Mouse (Mus musculus): ENCODE results near the gene Map3k13. TPM values are rescaled to one million over a fixed set of nuclear protein-coding genes. Genes with fewer than 3 reads are reported as not detected.
"Not testable (repeated sequence)": the region's sequence is repeated elsewhere in the genome, so short reads cannot be mapped to it uniquely, and the experiment has no call there.

Gene Map3k13
- total RNA-seq (2015; ENCODE audit: low replicate concordance) (not detected in 2 replicates), total RNA-seq (2017; ENCODE audit: low replicate concordance) (0.39 and 0.53 TPM in 2 replicates)

DNA sequence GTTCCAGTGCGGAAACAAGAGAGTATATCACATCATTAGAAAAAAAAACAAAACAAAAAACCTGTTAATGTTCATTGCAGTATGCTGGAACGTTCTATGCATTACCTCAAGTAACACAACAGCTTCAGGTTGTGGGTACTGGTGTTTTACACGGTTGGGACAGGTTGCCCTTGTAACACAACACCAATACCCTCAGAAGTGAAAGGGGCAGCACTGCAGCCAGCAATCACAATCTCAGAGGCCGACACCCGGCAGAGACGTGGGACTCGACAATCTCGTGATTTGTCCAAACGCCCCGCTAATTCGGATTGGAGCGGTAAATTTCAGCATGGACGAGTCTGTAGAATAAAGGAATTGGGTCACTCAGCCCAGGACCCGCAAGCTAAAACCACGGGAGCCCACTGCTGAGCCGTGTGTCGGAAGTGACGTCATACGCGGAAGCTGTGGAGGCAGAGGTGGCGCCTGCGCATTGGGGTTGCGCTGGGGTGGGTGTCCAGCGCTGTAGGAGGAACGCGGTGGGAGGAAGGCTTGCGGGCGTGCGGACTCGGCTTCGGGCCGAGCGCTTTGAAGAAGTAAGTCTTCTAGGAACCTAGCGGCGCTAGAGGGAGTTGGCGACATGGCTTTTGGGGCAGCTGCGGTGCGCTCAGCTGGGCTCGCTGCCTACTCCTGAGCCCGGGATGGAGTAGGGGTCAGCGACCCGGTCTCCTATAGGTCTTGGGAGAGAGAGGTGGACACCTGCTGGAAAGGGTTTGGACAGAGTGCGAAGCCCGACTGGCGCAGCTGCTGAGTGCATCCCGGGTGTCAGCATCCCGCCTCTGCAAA lies at the start of gene Map3k13:
Gene Map3k13 (plus strand): TSS at position 472 of the 822 bp plus-strand sequence.
- ATAC-seq (replicated peaks; ENCODE audit: low FRiP score, poor library complexity, severe bottlenecking): peak; percentile 96

DNA sequence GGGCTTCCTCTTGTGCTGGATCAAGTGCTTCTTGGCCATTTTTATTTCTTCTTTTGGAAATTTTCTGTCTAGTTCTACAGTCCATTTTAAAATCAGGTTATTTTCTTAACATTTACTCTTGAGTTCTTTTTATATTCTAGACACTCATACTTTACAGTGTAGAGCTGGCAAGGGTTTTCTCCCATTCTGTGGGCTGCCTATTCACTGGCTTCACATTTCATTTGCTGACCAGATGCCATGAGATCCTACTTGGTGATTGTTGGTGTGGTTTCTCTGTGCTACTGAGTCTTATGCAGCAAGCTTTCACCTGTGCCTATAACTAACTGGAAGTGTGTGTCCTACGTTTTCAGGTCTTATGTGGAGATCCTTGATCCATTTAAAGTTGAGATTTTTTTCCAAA lies 35.7 kb upstream of the Map3k13 start:
- ATAC-seq (replicated peaks; ENCODE audit: low FRiP score, poor library complexity, severe bottlenecking): no peak

DNA sequence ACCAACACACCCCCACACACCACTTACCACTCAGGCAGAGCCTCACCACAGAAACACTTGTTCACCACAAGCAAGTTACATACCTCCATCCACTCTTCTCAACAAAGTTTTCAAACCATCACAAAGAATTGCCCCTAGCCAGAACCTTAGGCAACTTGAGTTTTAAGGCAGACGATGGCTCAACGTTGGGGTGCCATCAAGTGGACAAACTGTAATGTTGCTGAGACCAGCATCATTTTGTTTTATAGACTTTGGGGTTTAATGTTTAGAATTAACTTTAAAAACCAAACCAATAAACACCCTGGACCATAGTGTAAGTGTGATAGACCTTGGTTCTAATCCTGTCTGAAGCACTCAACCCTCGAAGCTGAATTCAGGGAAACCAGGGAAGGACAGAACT lies 25.9 kb upstream of the Map3k13 start:
- ATAC-seq (replicated peaks; ENCODE audit: low FRiP score, poor library complexity, severe bottlenecking): no peak

DNA sequence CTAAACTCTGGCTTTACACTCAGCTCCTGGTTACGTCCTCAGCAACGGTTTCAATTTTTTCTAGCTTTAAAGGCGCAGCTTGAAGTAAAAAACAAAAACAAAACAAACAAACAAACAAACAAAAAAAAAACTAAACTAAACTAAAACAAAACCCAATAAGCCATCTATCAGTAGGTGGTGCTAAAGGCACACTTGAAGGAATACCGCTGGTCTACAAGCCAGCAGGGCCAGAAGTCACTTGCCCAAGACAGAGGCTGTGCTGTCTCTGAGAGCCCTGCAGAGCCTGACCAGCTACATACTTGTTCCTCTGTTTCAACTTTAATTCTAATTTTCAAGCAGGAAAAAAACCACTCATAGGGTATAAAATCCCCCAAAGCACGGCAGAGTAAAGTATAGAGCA lies 24.5 kb upstream of the Map3k13 start:
- no peak for ATAC-seq (replicated peaks; ENCODE audit: low FRiP score, poor library complexity, severe bottlenecking)

DNA sequence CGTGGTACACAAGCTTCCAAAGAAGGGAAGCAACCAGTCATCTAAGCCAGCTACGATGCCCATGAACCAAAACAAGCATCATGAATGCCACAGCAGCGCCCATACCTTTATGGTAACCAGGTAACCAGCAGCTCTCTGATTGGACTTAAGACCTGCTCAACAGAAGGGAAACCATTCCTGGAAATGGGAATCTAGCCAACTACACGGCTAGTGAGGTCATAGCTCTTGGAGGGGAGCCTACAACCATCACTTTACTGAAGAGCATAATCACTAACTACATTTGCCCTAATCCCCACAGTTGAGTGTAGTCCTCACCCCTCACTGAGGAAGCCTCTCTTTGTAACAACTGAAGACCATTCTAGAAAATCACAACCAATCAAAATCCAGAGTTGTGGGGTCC lies 19.4 kb upstream of the Map3k13 start:
- ATAC-seq (replicated peaks; ENCODE audit: low FRiP score, poor library complexity, severe bottlenecking): no peak

DNA sequence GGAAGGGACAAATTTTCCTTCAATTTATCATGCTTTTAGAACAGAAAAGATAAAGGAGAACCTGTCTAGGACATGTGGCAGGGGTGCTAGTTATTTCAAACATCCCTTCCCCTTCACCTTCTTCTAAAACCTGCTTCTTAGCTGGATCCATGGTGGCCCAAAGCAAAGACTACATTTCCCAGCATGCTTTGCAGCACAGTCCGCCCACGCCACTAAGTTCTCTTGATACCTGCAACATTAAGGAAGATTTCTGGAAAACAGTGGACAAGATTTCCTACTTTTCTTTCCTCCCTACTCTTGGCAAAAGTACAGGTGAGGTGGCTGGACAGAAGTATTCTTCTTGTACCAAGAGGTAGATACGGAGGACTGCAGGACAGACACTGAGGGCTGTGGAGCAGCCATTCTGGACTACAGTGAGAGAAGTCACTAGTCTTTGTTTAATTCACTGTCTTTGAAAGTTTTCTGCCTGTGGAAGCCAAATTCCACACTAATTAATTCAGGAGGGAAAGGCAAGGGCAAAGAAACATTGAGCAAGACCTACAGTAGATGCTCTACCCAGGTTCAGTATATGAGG lies 15.8 kb upstream of the Map3k13 start:
- 0 out of 2 replicates have a peak, but pooled peaks have one; percentile 52 for ATAC-seq (replicated peaks; ENCODE audit: low FRiP score, poor library complexity, severe bottlenecking)

DNA sequence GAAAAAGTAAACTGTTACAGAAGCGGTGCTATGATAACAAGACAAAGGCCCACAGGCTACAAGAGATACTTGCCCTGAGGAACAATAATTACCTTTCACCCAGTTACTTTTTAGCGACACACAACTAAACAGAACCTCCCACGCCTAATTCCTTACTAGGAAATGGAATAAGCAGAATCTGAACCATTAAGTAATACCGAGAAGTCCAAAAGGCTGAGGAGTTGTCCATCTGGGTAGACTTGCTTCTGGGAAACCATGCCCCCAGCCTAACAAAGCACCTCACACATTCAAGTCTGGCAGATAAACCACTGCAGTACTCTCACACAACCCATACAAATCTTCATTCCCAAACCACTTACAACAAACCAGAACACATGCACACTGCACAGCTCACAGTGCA lies 15.0 kb upstream of the Map3k13 start:
- ATAC-seq (replicated peaks; ENCODE audit: low FRiP score, poor library complexity, severe bottlenecking): no peak

DNA sequence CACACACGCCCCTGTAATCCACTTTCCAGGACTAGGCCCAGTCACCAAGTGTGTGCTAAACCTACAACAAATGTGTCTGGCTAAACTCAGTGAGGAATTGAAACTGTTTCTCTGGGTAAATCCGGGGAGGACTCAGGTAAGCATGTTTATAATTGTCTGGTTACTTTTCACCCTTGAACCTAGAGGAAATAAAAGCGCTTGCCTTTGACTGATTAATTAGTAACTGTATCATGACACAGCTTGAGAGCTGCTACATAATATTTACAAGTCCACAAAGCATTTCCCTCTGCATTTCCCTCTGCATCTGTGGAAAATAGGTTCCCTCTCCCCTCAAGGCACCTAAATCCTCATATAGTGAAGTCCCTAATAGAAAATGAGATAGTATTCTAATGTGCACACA lies 12.9 kb upstream of the Map3k13 start:
- ATAC-seq (replicated peaks; ENCODE audit: low FRiP score, poor library complexity, severe bottlenecking): no peak

DNA sequence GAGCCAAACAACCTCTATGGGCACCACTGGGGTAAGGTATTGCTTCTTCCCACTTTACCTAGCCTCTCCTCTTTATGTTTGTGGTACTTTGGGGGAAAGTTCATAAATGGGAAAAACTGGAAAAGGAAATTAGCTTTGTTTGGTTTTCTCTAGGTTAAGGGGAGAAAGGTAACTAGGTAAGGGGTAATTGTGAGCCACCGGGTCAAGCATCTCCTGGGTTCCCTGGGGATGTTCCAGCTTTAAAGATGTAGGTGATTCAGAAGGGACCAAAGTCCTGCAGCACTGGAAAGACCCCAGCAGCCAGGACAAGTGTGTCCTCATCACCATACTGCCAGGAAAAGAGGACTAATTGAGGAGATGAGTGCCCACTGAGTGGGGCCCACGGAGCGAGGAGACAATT lies 12.3 kb upstream of the Map3k13 start:
- no peak for ATAC-seq (replicated peaks; ENCODE audit: low FRiP score, poor library complexity, severe bottlenecking)

DNA sequence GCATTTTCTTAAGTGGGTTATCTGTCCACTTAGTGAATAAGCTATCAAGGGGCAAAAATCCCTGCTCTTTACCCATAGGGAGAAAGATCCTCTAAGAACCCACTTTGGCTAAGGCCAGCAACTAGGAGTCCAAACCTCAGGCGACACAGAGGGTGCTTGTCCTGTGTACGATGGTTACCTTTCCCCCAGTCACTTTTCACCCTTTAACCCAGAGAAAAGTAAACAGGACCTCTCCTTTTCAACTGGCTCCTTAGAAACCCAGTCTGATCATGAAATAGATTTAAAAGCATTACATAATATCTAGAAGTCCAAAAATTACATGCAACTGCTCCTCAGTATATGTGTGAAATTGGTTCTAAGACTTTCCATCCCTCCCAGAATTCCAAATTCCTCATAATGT lies 11.3 kb upstream of the Map3k13 start:
- no peak for ATAC-seq (replicated peaks; ENCODE audit: low FRiP score, poor library complexity, severe bottlenecking)

DNA sequence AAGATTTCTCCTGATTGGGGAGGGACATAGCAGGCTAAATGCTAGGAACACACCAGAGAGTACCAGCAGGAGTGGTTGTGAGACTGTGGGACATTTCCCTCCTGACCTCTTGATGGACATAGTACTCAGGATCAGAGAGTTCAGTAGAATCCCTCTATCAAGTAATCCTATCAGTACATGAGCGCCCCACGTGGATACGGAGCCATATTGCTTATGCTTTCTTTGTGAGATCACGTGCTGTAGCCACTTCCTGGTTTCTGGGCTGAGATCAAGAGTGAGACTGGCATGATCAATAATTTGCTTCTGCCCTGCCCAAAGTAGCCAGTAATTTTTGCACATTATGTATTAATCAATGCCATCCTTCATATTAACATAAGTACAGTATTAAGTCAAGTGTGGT lies 9.1 kb upstream of the Map3k13 start:
- ATAC-seq (replicated peaks; ENCODE audit: low FRiP score, poor library complexity, severe bottlenecking): no peak

DNA sequence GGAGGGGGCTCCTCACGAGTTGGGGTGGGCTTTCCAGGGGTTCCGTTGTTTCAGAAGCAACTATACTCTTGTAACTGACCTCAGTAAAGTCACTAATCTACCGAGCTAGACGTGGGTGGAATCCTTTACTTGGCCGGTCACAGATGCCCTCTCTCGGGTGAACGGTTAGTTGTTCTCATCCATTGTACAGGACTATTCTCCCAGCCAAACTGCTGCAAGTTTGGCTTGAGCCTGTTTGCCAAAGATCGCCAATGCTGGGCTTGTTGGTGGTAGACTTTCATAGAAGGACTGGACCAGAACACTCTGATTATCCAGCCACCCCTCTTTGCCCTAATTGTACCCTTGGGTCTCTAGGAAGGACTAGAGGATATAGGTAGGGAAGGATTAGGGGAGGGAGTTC lies 7.8 kb upstream of the Map3k13 start:
- ATAC-seq (replicated peaks; ENCODE audit: low FRiP score, poor library complexity, severe bottlenecking): no peak

DNA sequence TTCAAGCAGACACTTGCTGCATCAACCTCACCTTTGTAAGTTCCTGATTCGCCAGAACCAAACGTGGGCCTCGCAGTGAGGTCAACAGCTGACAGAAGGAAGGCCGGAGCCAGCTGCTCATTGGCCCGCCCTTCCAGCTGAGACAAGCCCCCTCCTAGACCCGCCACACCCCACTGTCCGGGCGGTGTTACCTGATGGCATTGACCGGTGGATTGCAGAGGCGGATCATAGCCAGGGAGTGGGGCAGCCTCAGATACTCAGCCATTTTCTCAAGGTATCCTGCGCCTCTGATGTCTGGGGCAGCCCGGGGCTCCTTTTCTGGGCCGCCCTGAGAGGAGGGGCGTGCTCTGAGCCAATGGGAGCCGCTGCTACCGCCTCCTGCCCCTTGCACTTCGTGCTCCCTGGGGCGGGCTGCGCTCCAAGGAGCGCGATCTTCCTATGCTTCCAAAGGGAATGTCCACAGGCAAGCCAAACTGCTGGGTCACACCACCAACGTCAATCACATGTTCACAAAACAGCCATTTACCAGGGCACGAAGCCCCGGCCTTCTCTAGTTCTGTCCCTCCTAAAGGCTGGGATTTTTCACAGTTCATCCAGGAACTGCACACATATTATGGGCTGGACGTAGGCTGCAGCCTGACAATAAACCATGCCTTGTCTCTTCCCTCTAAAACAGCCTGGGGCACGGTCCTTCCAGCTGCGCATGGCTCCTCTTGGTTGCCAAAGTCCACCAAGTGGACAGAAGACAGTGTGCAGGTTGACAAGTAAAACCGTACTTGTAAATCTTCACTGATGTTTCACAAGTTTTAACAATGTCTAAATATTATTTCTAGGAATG lies 6.4 kb upstream of the Map3k13 start, which contains the start of gene Ehhadh:
Gene Ehhadh (minus strand): TSS at position 292 of the 838 bp plus-strand sequence.
- peak; percentile 94 for ATAC-seq (replicated peaks; ENCODE audit: low FRiP score, poor library complexity, severe bottlenecking)

DNA sequence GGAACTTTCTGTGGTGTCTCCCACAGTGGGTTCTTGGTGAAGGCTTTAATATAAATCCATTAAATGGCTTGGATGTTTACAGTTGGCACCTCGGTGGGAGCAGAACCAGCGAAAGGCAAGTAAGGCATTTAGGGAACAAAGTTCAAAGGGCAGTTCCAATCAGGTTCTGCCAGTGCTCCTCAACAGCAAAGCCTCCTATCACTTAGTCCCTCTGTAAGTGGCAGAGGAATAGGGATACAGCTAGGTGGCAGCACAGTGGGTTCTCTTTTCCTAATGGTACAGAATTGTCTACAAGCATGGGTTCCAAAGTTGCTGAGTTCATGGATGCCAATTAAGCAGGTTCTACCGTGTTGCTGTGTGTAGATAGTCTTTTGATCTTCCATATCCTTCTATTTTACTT lies 5.6 kb upstream of the Map3k13 start:
- ATAC-seq (replicated peaks; ENCODE audit: low FRiP score, poor library complexity, severe bottlenecking): 0 out of 2 replicates have a peak, but pooled peaks have one; percentile 28

DNA sequence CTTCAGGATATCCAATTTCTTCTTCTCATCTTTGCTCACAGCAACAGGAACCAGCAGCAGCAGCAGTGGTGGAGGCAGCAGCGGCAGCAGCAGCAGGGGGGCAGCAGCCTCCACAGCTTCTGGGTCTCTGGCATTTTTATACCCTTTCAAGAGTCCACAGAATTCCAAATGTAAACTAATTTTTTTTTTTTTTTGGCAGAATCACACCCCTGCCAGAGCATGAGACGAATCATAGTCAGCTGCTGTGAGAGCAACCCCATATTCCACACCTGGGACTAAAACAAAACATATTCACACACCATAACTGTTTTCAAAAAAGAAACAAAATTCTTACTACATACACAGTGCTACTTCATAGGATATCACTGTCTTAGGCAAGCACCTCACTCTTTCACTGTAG lies 5.0 kb upstream of the Map3k13 start:
- no peak for ATAC-seq (replicated peaks; ENCODE audit: low FRiP score, poor library complexity, severe bottlenecking)

DNA sequence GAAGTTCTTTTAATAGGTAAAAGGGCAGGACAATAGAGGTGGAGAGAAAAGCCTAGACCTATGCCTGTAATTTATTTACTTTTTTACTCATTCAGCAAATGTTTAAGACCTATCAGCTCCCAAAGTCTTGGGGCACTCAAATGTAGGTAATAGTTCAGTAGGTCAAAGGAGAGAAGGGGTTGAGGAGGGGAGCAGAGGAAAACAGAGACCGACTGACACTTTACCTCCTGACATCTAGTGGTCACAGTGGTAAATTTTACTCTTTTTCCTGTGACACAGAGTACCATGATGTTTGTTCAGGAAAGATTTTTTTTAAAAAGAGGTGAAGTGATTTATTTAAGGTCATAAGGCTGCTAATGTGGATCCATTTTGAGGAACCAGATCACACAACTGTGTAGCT lies 3.7 kb upstream of the Map3k13 start:
- ATAC-seq (replicated peaks; ENCODE audit: low FRiP score, poor library complexity, severe bottlenecking): no peak

DNA sequence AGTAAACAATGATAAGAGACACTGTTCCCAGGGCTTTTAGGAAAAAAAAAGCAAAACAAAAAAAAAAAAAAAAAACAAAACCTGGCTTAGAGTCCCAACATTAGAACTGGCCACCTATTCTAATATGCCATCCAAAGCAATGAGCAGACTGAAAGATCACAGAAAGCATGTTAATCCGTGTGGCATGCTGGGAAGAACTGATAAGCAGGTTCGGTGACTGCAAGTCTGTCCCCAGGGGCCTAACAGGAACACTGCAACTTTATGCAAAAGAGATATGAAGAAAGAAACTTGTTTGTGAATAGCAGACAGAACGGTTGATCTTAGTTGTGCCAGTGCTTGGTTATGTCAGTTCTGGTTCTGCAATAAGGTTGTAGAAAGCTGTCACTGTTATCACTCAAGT lies 2.4 kb upstream of the Map3k13 start:
- 0 out of 2 replicates have a peak, but pooled peaks have one; percentile 37 for ATAC-seq (replicated peaks; ENCODE audit: low FRiP score, poor library complexity, severe bottlenecking)

DNA sequence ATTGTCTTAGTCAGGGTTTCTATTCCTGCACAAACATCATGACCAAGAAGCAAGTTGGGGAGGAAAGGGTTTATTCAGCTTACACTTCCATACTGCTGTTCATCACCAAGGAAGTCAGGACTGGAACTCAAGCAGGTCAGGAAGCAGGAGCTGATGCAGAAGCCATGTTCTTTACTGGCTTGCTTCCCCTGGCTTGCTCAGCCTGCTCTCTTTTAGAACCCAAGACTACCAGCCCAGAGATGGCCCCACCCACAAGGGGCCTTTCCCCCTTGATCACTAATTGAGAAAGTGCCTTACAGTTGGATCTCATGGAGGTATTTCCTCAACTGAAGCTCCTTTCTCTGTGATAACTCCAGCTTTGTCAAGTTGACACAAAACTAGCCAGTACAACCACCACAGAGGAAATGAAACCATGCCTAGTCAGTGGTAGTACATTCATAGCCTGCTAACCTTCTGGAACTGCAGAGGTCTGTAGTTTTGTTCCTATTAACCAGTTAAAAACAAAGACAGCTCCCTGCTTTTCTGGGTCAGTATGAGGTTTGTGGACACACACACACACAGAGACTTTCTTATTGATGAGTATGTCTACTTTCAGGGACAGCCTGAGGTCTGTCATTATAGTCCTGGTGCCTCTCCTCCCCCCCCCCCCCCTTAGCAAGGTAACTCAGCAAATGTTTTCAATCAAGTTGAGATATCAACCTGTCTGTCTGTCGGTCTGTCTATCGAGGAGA lies 901 bp upstream of the Map3k13 start:
- not testable (repeated sequence) for ATAC-seq (replicated peaks; ENCODE audit: low FRiP score, poor library complexity, severe bottlenecking)

DNA sequence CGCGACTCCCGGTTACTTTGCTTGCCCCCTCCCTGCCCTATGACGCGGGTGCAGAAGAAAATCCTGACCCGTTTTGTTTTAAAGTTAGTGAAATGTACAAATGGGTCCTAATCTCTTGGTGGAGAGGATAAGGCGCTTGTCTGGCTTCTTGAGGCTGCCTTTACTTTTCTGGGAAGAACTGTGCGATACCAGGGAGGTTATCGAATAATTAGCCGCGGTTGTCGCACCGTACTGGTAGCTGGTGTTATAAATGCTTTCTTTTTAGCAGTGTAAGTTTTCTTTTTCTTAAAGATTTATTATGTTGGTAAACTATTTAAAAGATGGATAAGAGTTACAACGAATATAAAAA lies 525 bp downstream of the Map3k13 start:
- peak; percentile 52 for ATAC-seq (replicated peaks; ENCODE audit: low FRiP score, poor library complexity, severe bottlenecking)

DNA sequence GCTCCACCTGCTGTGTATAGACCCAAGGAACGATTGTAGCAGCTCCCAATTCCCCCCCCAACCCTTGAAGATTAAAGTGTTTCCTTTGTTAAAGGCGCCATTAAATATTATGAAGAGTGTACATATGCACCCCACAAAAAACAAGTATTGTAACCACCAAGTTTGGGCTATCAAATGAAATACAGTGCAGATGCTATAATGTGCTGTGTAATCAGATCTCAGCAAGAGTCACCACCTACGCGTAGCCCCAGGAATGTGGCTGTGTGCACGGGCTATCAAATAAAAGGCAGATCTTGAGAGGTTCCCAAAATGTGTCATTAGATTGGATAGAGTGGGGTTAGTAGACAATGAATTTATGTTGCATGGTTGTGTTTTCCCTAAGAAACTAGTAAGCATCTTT lies 925 bp downstream of the Map3k13 start:
- ATAC-seq (replicated peaks; ENCODE audit: low FRiP score, poor library complexity, severe bottlenecking): no peak

All from erythroid progenitor cell, adult 5-6 weeks (primary cell).